Comparison of ENCODE assay signal across 8 mouse cellular contexts in the genomic region with DNA sequence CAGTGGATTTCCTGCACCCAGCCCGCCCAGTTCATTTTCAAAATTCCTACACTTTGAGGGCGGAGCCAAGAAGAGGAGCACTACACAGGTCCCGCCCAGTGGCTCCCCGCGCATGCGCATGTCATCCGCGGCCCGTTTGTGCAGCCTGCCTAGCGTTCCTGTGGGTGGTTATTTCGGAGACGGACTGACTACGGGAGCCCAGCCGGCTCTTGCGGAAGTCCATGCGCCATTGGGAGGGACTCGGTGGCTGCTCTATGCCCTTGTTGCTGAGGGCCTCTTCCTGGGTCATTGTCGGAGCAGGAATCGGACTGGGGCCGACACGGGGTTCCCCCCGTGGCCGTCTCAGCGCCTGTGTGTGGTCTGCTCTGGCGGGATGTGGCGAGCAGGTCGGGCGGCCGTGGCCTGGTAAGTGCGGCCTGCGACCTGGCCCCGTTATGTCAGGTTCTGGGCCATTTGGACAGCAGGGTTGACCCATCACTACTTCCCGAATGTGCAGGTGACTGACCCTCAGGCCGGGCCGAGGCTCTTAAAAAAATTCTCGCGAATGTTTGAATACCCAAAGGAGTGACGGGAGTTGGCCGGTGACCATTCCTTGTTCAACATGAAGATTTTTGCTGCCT. TPM values are rescaled to one million over a fixed set of nuclear protein-coding genes. Genes with fewer than 3 reads are reported as not detected.
DNase-seq lines count a peak whose midpoint lies in the region; ATAC-seq and TF ChIP-seq lines count a peak whose summit lies in the region.

A gene (plus strand): TSS at position 168 of the 620 bp plus-strand sequence.

- no peaks in the 10 kb centered on the region for H3K9me3 ChIP-seq in hindbrain, embryonic 10.5 days
- H3K9me3 ChIP-seq in lung, postnatal 0 days (ENCODE audit: low read length), result no peaks in the 10 kb centered on the region

- peak within 1 kb of the TSS; percentile 93 for H3K4me3 ChIP-seq in hindbrain, embryonic 10.5 days
- H3K4me3 ChIP-seq in lung, postnatal 0 days (ENCODE audit: low read depth, low read length), result peak within 1 kb of the TSS; percentile 89

- H3K4me1 ChIP-seq in hindbrain, embryonic 10.5 days (replicated peaks), result peaks cover 11% of the 10 kb centered on the region
- peaks cover 4% of the 10 kb centered on the region; the same call in 1 of the 2 replicates for H3K4me1 ChIP-seq in lung, postnatal 0 days (ENCODE audit: insufficient read depth, low read depth, low read length)

- ATAC-seq in frontal cortex, adult (ENCODE audit: low TSS enrichment), result peak; percentile 96
- peak; percentile 99 for ATAC-seq in lung, postnatal 0 days

- H3K4me2 ChIP-seq in lung, postnatal 0 days (replicated peaks; ENCODE audit: low read depth, low read length), result peak within 1 kb of the TSS; percentile 76

- H3K9ac ChIP-seq in lung, postnatal 0 days (replicated peaks; ENCODE audit: low read depth), result peak within 1 kb of the TSS; percentile 96

- H3K27me3 ChIP-seq in hindbrain, embryonic 10.5 days (ENCODE audit: insufficient read depth, poor library complexity, severe bottlenecking), result no peaks in the 10 kb centered on the region
- H3K27me3 ChIP-seq in lung, postnatal 0 days (replicated peaks; ENCODE audit: insufficient read depth, low read length), result no peaks in the 10 kb centered on the region

- 0 out of 2 replicates have a peak, but pooled peaks have one; percentile 10 for TF ChIP-seq CTCF in lung, postnatal 0 days (IDR thresholded peaks at IDR 0.05)

- peak; percentile 18; the same call in 1 of the 2 replicates for TF ChIP-seq EP300 in lung, postnatal 0 days (IDR thresholded peaks at IDR 0.05)

- H3K27ac ChIP-seq in hindbrain, embryonic 10.5 days, result peak within 1 kb of the TSS; percentile 93
- H3K27ac ChIP-seq in lung, postnatal 0 days (ENCODE audit: low read length), result peak within 1 kb of the TSS; percentile 73; the same call in 1 of the 2 replicates

- H3K36me3 ChIP-seq in hindbrain, embryonic 10.5 days, result no peaks in the 10 kb centered on the region
- no peaks in the 10 kb centered on the region for H3K36me3 ChIP-seq in lung, postnatal 0 days (ENCODE audit: insufficient read depth, low read length)

- under 1% methylated on average over 39 of the region's 39 CpGs for WGBS in hindbrain, embryonic 10.5 days
- 3% methylated on average over 39 of the region's 39 CpGs for WGBS in lung, postnatal 0 days

- peak; percentile 94 for DNase-seq in MN1 (ENCODE audit: low spot score)
- DNase-seq in cerebellum, adult 9-10 months, result peak; percentile 99
- peak; percentile 98 for DNase-seq in hindbrain, embryonic 10.5 days (ENCODE audit: low spot score)
- peak; percentile 95 for DNase-seq in layer of hippocampus, adult 9-11 months
- peak; percentile 96 for DNase-seq in lung, postnatal 0 days (ENCODE audit: low spot score)
- DNase-seq in ovary, postnatal 14 days (ENCODE audit: low spot score), result peak; percentile 100
- peak; percentile 96 for DNase-seq in thymus, postnatal 14 days

RNA-seq across cellular contexts. Expression of the gene that starts here (rescaled TPM):
- 36.9 and 38.8 TPM in 2 replicates for polyA plus RNA-seq in hindbrain, embryonic 10.5 days (2016; fragmentation: Nextera tagmentation; extraction: Ambion mirVana)
- polyA plus RNA-seq in lung, postnatal 0 days (2015; fragmentation: Nextera tagmentation; extraction: Ambion mirVana), result 13.1 and 14.1 TPM in 2 replicates

Comparison
In these comparisons a context has a peak if more than half of its experiments do, and no peak if none do; other contexts are left out.
1. Peak in every context shown above with its lines: DNase-seq, ATAC-seq, H3K4me3 ChIP-seq and H3K27ac ChIP-seq.